Mouse (Mus musculus) CD4-positive, CD25-positive, alpha-beta regulatory T cell, adult 4 months (primary cell): Measurements from ENCODE around the gene Vmn2r16. TPM values are rescaled to one million over a fixed set of nuclear protein-coding genes. Genes with fewer than 3 reads are reported as not detected.

ENCODE experiments used
- ATAC-seq: one replicate; pipeline ENCODE4 v1.8.0; 2017
- polyA plus RNA-seq, 2 experiments: library from polyadenylated mRNA; unstranded; fragments of 100-300 nt; shearing (Covaris generic); gene quantifications; one replicate each; pipeline ENCODE4 v1.2.1; 2017

Vmn2r16 gene
- polyA plus RNA-seq = not detected

DNA sequence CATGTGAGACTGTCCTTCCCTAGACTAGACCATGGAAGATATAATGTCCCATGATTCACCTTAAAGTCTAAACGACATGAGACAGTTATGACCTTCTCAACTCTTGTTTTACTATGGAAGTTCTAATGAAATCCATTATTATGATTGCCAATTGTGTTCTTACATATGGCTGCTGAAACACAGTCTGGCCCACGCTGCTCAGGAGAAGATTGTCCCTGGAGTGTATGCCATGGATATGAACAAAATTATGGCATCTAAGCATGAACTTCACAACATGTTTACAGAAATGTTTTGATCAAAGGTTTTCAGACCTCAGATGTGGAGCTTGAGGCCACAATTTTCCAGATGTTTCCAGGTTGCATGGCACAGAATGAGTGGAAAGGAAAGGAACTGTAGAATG is at the start of gene Vmn2r16:
Vmn2r16 (plus strand) TSS at position 301 of the 400 bp plus-strand sequence.
- no peak for ATAC-seq

DNA sequence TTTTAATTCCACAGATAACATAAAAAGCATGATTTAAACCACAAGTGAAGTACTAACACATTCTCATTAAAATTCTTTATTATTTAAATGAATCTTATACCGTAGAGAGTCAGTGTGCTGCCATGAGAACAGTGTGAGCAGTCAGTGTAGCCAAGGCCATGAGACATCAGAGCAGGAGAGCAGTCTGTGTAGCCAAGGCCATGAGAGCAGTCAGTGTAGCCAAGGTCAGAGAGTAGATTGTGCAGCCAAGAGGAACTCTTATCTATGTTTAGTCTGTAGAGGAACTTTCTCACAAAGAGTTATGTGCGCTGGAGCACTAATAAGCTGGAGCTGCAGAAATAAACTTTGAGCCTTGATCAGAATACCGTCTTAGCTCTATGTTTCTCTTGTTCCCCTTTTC is 35.3 kb upstream of the Vmn2r16 start:
- ATAC-seq = no peak

DNA sequence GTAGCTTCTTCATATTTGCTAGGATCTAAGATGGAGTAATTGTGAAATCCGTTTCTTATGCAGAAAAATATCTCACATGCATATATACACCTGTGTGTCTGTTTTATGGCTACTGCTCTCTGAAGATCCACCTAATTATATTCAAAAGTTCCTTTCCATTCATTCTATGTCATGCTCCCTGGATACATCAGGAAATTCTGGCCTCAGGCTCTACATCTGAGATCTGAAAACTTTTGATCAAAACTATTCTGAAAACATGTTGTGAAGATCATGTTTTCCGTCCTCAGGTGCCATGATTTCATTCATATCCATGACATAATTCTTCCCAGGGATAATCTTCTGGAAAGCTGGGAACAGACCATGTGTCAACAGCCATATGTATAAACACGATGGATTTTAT is 32.4 kb upstream of the Vmn2r16 start, which contains the start of gene Vmn2r15:
Vmn2r15 (minus strand) TSS at position 101 of the 400 bp plus-strand sequence.
- no peak for ATAC-seq

DNA sequence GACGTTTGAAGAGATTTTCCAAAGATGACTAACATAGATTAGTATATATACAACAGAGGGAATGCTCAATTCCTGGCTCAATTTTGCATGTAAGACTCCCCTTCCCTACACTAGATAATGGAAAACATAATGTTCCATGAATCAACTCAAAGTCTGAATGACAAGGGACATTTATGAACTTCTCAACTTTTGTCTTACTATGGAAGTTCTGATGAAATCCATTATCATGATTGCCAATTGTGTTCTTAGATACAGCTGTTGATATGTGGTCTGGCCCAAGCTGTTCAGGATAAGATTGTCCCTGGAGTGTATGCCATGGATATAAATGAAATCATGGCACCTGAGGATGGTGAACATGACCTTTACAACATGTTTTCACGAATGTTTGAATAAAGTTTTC is 89.4 kb downstream of the Vmn2r16 start, which contains the start of gene Vmn2r17:
Vmn2r17 (plus strand) TSS at position 301 of the 400 bp plus-strand sequence.
- no peak for ATAC-seq

Other genes with a start within 250 kb of the Vmn2r16 start
- gene Vmn2r12, start 232.2 kb upstream of the Vmn2r16 start, polyA plus RNA-seq = not detected
- gene Vmn2r13, start 138.0 kb upstream of the Vmn2r16 start, polyA plus RNA-seq = not detected
- gene Vmn2r14, start 105.5 kb upstream of the Vmn2r16 start, polyA plus RNA-seq = not detected
- gene Vmn2r15, start 32.5 kb upstream of the Vmn2r16 start, polyA plus RNA-seq = not detected
- gene Vmn2r17, start 89.5 kb downstream of the Vmn2r16 start, polyA plus RNA-seq = not detected
- 1 to 10 TPM; 6.2 to 7.2 TPM for gene Crlf2, start 228.8 kb downstream of the Vmn2r16 start, polyA plus RNA-seq